Mouse (Mus musculus): ENCODE data around the gene Wscd2. TPM values are rescaled to one million over a fixed set of nuclear protein-coding genes. Genes with fewer than 3 reads are reported as not detected.
A peak's percentile ranks its signal among the peaks of the same experiment; 100 is the strongest.

The Wscd2 gene
- polyA plus RNA-seq, 2 experiments: 0.02 TPM; not detected in 1

DNA sequence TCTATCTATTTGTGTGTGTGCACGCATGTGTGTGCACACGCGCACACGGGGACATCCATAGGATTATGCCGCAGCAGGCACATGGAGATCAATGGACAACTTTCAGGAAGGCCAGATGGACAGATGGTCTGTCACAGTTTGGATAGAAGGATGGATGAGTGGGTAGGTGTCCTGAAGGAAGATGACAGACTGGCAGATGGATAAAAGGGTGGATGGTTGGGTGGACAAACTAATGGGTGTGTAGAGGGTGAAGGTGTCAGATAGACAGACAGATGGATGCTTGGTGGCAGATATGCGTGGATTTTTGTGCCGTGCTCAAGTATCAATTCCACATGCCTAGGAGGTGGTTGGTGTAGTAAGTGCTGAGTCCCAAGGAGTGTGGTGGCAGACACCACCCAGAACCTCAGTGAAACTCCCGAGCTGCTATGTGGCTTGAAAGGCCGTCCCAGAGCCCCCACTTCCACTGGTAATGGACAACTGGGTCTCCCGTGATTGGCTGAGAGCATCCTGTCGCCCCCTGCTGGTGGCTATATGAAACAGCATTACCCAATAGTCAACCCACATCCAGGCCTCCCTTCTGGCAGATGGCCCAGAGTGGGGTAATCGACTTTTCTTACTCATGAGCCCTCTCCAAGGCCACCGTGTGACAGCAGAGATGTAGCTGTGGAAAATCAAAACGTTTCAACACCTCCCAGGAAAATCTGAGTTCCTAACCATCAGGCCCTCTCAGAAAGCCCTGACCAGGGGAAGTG lies 58.0 kb downstream of the Wscd2 start:
- H3K9ac ChIP-seq (replicated peaks): no peak overlapping the region
- no peaks in the 10 kb centered on the region for H3K4me1 ChIP-seq (replicated peaks; ENCODE audit: control insufficient read depth in 2 of 2, insufficient read depth in 2 of 2, low read length in 1 of 2)
- no peaks in the 10 kb centered on the region for H3K9me3 ChIP-seq (ENCODE audit: control insufficient read depth, low read length)
- no peaks in the 10 kb centered on the region for H3K36me3 ChIP-seq (replicated peaks; ENCODE audit: control insufficient read depth, insufficient read depth, low read depth)
- no peak for TF ChIP-seq EP300 (IDR thresholded peaks at IDR 0.05; ENCODE audit: low read depth)
- TF ChIP-seq CTCF (IDR thresholded peaks at IDR 0.05; ENCODE audit: low read depth): peak; percentile 75
- 46% methylated on average over 14 of the region's 14 CpGs for WGBS (ENCODE audit: insufficient replicate concordance)
- peaks cover 5% of the 10 kb centered on the region for H3K27me3 ChIP-seq (ENCODE audit: control insufficient read depth, insufficient read depth, low read length)
- no peak overlapping the region for H3K4me2 ChIP-seq (ENCODE audit: low read depth)
- DNase-seq (ENCODE audit: low read depth in 3 of 3, low spot score in 3 of 3) (no peak), ATAC-seq (ENCODE audit: insufficient read depth) (no peak)
- H3K27ac ChIP-seq: no peak overlapping the region
- H3K4me3 ChIP-seq (ENCODE audit: insufficient read depth in 1 of 2, low read depth in 2 of 2, low read length in 2 of 2): no peak overlapping the region

DNA sequence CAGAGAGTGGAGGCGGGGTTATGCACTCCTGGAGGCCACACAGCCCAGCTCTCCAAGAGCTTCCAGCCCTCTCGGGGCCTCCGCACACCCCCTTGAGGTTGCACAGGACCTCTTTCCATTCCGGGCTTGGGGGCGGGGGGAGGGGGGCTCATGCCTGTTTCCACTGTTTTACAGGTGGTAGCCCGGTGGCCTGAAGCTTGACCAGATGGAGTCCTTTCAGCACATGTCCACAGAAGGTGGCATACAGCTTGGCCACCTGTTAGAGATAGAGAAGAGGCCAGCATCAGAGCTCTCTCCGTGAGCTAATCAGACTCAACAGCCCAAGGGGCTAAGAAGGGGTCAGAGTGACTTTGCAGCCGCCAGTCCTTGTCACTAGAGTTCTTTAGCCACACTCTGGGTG lies 60.1 kb downstream of the Wscd2 start:
- Histone ChIP-seq H3K4me1 (replicated peaks; ENCODE audit: control insufficient read depth in 2 of 2, insufficient read depth in 2 of 2, low read length in 1 of 2) (no peaks in the 10 kb centered on the region), H3K4me3 (ENCODE audit: insufficient read depth in 1 of 2, low read depth in 2 of 2, low read length in 2 of 2) (no peak overlapping the region), H3K27me3 (ENCODE audit: control insufficient read depth, insufficient read depth, low read length) (peaks cover 5% of the 10 kb centered on the region), H3K27ac (no peak overlapping the region), H3K9ac (replicated peaks) (no peak overlapping the region), H3K9me3 (ENCODE audit: control insufficient read depth, low read length) (no peaks in the 10 kb centered on the region), H3K4me2 (ENCODE audit: low read depth) (no peak overlapping the region), H3K36me3 (replicated peaks; ENCODE audit: control insufficient read depth, insufficient read depth, low read depth) (no peaks in the 10 kb centered on the region)
- WGBS (ENCODE audit: insufficient replicate concordance): 43% methylated on average over 8 of the region's 8 CpGs
- ATAC-seq (ENCODE audit: insufficient read depth): no peak
- no peak for TF ChIP-seq EP300 (IDR thresholded peaks at IDR 0.05; ENCODE audit: low read depth)
- TF ChIP-seq CTCF (IDR thresholded peaks at IDR 0.05; ENCODE audit: low read depth): no peak
- DNase-seq (ENCODE audit: low read depth in 3 of 3, low spot score in 3 of 3): no peak

DNA sequence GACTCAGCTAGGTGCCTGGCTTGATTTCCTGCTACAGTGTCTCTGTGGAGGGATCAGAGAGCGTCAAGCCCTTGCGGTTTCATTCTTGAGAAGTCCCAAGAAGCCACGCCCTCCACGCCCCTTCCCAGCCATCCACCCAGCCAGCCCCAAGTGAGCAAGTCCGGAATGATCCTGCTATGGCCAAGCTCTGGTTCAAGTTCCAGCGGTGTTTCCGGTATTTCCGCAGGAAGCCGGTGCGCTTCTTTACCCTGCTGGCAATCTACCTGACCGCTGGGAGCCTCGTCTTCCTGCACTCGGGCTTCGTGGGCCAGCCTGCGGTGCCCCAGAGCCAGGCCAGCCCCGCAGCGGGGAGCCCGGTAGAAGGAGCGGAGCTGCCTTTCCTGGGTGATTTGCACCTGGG lies 60.6 kb downstream of the Wscd2 start:
- Histone ChIP-seq H3K4me2 (ENCODE audit: low read depth) (no peak overlapping the region), H3K36me3 (replicated peaks; ENCODE audit: control insufficient read depth, insufficient read depth, low read depth) (no peaks in the 10 kb centered on the region), H3K9ac (replicated peaks) (no peak overlapping the region), H3K27ac (no peak overlapping the region), H3K9me3 (ENCODE audit: control insufficient read depth, low read length) (no peaks in the 10 kb centered on the region), H3K4me3 (ENCODE audit: insufficient read depth in 1 of 2, low read depth in 2 of 2, low read length in 2 of 2) (no peak overlapping the region), H3K27me3 (ENCODE audit: control insufficient read depth, insufficient read depth, low read length) (peaks cover 5% of the 10 kb centered on the region), H3K4me1 (replicated peaks; ENCODE audit: control insufficient read depth in 2 of 2, insufficient read depth in 2 of 2, low read length in 1 of 2) (no peaks in the 10 kb centered on the region)
- no peak for ATAC-seq (ENCODE audit: insufficient read depth)
- TF ChIP-seq CTCF (IDR thresholded peaks at IDR 0.05; ENCODE audit: low read depth): no peak
- TF ChIP-seq EP300 (IDR thresholded peaks at IDR 0.05; ENCODE audit: low read depth): no peak
- 12% methylated on average over 19 of the region's 19 CpGs for WGBS (ENCODE audit: insufficient replicate concordance)
- DNase-seq (ENCODE audit: low read depth in 3 of 3, low spot score in 3 of 3): no peak

DNA sequence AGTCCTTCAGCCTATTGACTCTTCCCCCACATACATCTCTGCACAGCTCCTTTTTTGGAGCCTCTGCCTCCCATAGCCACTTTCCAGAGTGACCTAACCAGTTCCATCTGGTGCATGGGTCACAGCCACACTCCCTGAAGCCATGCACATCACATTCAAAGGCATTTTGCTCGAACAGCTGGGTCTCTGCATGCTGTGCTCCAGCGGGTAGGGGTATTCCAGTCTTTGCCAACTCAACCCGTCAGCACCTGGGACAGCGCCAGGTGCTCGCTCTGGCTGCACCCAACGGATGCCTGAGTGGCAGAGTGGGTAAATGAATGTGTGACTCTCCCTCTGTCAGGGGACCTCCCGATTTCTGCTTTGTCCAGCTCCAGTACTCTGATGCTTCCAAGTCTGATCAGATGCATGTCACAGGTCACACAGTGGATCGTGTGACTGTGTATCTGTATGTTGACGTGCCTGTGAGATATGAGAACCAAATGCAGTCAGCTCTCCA lies 63.3 kb downstream of the Wscd2 start:
- no peaks in the 10 kb centered on the region for H3K9me3 ChIP-seq (ENCODE audit: control insufficient read depth, low read length)
- H3K27ac ChIP-seq: no peak overlapping the region
- DNase-seq (ENCODE audit: low read depth in 3 of 3, low spot score in 3 of 3): no peak
- H3K9ac ChIP-seq (replicated peaks): no peak overlapping the region
- H3K4me1 ChIP-seq (replicated peaks; ENCODE audit: control insufficient read depth in 2 of 2, insufficient read depth in 2 of 2, low read length in 1 of 2): no peaks in the 10 kb centered on the region
- TF ChIP-seq CTCF (IDR thresholded peaks at IDR 0.05; ENCODE audit: low read depth) (no peak), EP300 (IDR thresholded peaks at IDR 0.05; ENCODE audit: low read depth) (no peak)
- 8% methylated on average over 9 of the region's 9 CpGs for WGBS (ENCODE audit: insufficient replicate concordance)
- no peak overlapping the region for H3K4me2 ChIP-seq (ENCODE audit: low read depth)
- no peak for ATAC-seq (ENCODE audit: insufficient read depth)
- H3K27me3 ChIP-seq (ENCODE audit: control insufficient read depth, insufficient read depth, low read length): peaks cover 5% of the 10 kb centered on the region
- H3K4me3 ChIP-seq (ENCODE audit: insufficient read depth in 1 of 2, low read depth in 2 of 2, low read length in 2 of 2): no peak overlapping the region
- H3K36me3 ChIP-seq (replicated peaks; ENCODE audit: control insufficient read depth, insufficient read depth, low read depth): no peaks in the 10 kb centered on the region

DNA sequence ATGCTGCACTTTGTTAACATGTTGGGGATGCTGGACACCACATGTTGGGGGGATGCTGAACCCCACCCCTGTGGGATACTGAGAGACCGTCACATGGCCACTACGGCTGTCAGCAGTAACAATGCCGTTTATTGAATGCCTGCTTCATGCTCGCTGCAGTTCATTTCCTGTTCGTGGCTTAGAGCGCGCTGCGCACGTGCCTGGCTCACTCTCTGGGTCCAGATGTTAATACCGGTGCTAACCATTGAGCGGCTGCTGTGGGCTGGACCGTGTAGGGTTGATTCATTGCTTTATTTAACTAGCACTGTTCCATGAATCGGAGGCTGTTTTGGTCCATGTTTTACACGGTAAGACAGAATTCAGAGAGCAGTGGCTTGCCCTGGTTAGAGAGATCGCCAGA lies 64.0 kb downstream of the Wscd2 start:
- no peak overlapping the region for H3K9ac ChIP-seq (replicated peaks)
- no peaks in the 10 kb centered on the region for H3K9me3 ChIP-seq (ENCODE audit: control insufficient read depth, low read length)
- ATAC-seq (ENCODE audit: insufficient read depth) (no peak), DNase-seq (ENCODE audit: low read depth in 3 of 3, low spot score in 3 of 3) (no peak)
- no peak overlapping the region for H3K4me2 ChIP-seq (ENCODE audit: low read depth)
- peaks cover 5% of the 10 kb centered on the region for H3K27me3 ChIP-seq (ENCODE audit: control insufficient read depth, insufficient read depth, low read length)
- no peaks in the 10 kb centered on the region for H3K4me1 ChIP-seq (replicated peaks; ENCODE audit: control insufficient read depth in 2 of 2, insufficient read depth in 2 of 2, low read length in 1 of 2)
- H3K4me3 ChIP-seq (ENCODE audit: insufficient read depth in 1 of 2, low read depth in 2 of 2, low read length in 2 of 2): no peak overlapping the region
- no peaks in the 10 kb centered on the region for H3K36me3 ChIP-seq (replicated peaks; ENCODE audit: control insufficient read depth, insufficient read depth, low read depth)
- no peak overlapping the region for H3K27ac ChIP-seq
- WGBS (ENCODE audit: insufficient replicate concordance): 27% methylated on average over 15 of the region's 15 CpGs
- TF ChIP-seq CTCF (IDR thresholded peaks at IDR 0.05; ENCODE audit: low read depth) (no peak), EP300 (IDR thresholded peaks at IDR 0.05; ENCODE audit: low read depth) (no peak)
